Mouse (Mus musculus): ENCODE measurements around the gene Galnt4. TPM values are rescaled to one million over a fixed set of nuclear protein-coding genes. Genes with fewer than 3 reads are reported as not detected.

The Galnt4 gene
- 1.2 and 1.3 TPM in 2 replicates for polyA plus RNA-seq (2012; rRNA removed)

DNA sequence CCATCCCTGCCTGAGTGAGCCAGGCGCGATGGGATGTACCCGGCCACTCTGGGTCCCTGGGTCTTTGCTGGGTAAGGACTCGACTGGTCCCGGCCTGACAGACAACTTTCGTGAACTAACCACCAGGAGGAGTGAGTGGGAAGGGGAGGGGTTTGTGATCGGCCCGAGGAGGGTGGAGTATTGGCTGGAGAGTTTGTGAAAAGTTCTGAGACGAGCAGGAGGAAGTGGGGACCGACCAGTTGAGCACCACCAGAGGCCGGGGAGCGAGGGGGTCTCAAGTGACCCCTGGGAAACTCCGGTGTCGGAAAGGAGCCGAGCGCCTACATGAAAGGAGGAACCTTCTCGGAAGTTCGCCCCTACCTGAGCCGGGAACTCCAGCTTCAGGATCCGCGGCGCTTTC is at the start of gene Galnt4:
Gene Galnt4, plus strand, starts transcription at position 196 of the 400 bp plus-strand sequence.
- H3K4me3 ChIP-seq (ENCODE audit: insufficient read depth, low read length), result peak within 1 kb of the TSS; percentile 91
- TF ChIP-seq CTCF (IDR thresholded peaks at IDR 0.05; ENCODE audit: extremely low read depth, insufficient read depth, low read length) (peak; percentile 43), POLR2A (IDR thresholded peaks at IDR 0.05; ENCODE audit: extremely low read depth, insufficient read depth, low read length) (no peak)

DNA sequence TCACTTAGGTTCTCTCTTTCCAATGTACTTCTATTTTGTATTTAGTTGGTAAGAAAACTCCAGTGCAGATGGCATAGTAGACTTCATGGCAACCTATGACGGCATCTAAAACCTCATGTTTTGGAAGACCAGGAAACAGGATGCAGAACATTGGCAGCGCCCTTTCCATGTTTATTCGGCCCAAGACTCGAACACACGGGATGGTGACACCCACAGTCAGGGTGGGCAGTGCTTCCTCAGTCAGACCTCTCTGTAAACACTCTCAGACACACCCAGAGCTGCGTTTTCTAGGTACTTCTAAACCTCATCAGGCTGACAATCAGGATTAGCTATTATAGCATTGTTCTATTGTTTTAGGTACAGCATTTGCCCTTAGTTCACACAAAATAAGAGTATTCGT is 47.4 kb upstream of the Galnt4 start:
- no peak overlapping the region for H3K27ac ChIP-seq (ENCODE audit: insufficient read depth, low read length)
- TF ChIP-seq CTCF (IDR thresholded peaks at IDR 0.05; ENCODE audit: extremely low read depth, insufficient read depth, low read length), result no peak
- TF ChIP-seq POLR2A (IDR thresholded peaks at IDR 0.05; ENCODE audit: extremely low read depth, insufficient read depth, low read length), result no peak
- no peaks in the 10 kb centered on the region for H3K4me1 ChIP-seq (ENCODE audit: control insufficient read depth, insufficient read depth, low read length)
- H3K4me3 ChIP-seq (ENCODE audit: insufficient read depth, low read length), result no peak overlapping the region

More for the DNA sequence above, at the start of gene Galnt4:
- Histone ChIP-seq H3K4me1 (ENCODE audit: control insufficient read depth, insufficient read depth, low read length) (0 out of 2 replicates have a peak, but pooled peaks cover 1% of the 10 kb centered on the region), H3K27ac (ENCODE audit: insufficient read depth, low read length) (peak within 1 kb of the TSS; percentile 81)

DNA sequence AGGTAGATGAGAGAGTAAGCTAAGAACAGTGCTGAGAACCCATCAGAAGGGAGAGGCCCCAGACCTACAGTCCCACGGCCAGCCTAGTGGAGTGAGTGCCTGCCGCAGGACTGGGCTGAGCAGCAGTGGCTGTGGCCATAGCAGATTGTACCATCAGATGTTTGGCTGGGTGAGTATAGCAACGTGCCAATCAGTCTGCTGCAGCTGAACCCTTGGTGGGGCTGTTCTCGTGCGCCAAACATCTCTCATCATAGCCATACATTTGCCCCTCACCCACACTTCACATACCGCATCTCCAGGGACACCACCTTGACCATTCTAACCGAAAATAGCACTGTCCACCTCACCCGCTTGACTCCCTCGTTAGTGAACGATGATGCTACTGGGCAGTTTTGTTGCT is 46.5 kb upstream of the Galnt4 start:
- Histone ChIP-seq H3K4me1 (ENCODE audit: control insufficient read depth, insufficient read depth, low read length) (no peaks in the 10 kb centered on the region), H3K4me3 (ENCODE audit: insufficient read depth, low read length) (no peak overlapping the region), H3K27ac (ENCODE audit: insufficient read depth, low read length) (no peak overlapping the region)
- TF ChIP-seq CTCF (IDR thresholded peaks at IDR 0.05; ENCODE audit: extremely low read depth, insufficient read depth, low read length), result no peak
- no peak for TF ChIP-seq POLR2A (IDR thresholded peaks at IDR 0.05; ENCODE audit: extremely low read depth, insufficient read depth, low read length)

DNA sequence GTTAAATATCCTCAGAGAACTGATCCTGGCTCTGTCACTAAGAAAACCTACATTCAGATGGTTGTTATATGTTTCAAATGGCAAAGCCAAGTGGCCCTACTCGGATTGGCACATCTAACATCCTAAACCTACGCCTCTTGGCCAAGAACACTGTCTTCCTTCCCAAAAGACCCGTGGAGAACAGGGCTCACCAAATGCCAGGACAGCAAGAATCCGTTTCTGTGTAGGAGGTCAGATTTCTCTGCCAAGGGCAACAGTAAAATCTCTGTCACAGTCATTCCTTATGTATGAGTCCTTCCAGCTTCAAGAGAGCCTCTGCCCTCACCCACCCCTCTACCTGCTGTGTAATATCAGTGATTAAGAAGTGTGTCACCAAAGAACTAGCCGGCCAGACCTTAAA is 45.4 kb upstream of the Galnt4 start:
- Histone ChIP-seq H3K4me1 (ENCODE audit: control insufficient read depth, insufficient read depth, low read length) (no peaks in the 10 kb centered on the region), H3K4me3 (ENCODE audit: insufficient read depth, low read length) (no peak overlapping the region), H3K27ac (ENCODE audit: insufficient read depth, low read length) (no peak overlapping the region)
- TF ChIP-seq POLR2A (IDR thresholded peaks at IDR 0.05; ENCODE audit: extremely low read depth, insufficient read depth, low read length), result no peak
- TF ChIP-seq CTCF (IDR thresholded peaks at IDR 0.05; ENCODE audit: extremely low read depth, insufficient read depth, low read length), result no peak

DNA sequence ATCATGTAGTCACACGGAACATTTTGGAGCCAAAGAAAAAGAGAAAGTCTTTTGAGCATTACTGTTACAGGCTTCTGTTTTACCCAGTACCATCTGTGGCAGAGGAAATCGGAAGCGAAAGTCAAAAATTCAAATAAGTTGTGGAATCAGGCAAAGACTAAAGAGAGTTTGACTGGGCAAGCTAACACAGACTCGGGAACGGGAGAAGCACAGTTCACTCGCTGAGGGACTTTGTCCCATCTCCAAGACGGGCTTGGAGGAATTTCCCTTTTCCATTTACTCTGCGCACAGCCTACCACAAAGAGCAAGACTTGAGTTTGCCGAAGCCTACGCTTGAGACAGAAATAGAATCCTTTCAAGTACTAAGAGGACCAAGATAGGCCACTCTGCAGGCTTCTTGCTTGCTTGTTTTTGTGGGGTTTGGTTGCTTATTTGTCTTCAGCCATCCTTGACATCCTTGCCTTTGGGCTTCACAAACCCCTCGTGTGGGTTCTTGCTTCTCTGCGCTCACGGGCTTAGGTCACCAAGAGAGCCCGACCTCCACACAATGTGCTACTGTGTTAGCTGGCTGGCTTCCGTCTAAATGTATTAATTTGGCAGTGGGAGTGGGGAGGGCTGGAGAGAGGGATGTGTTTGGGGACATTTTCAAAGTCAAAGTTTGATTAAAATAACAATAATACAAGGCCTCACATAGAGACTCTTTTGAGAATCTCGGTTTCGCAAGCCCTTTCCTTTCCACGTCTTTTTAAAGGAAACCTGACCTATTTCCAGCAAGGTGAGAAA is 31.7 kb upstream of the Galnt4 start:
- Histone ChIP-seq H3K4me3 (ENCODE audit: insufficient read depth, low read length) (no peak overlapping the region), H3K27ac (ENCODE audit: insufficient read depth, low read length) (peak overlapping the region; percentile 27), H3K4me1 (ENCODE audit: control insufficient read depth, insufficient read depth, low read length) (no peaks in the 10 kb centered on the region)
- TF ChIP-seq CTCF (IDR thresholded peaks at IDR 0.05; ENCODE audit: extremely low read depth, insufficient read depth, low read length) (no peak), POLR2A (IDR thresholded peaks at IDR 0.05; ENCODE audit: extremely low read depth, insufficient read depth, low read length) (no peak)

DNA sequence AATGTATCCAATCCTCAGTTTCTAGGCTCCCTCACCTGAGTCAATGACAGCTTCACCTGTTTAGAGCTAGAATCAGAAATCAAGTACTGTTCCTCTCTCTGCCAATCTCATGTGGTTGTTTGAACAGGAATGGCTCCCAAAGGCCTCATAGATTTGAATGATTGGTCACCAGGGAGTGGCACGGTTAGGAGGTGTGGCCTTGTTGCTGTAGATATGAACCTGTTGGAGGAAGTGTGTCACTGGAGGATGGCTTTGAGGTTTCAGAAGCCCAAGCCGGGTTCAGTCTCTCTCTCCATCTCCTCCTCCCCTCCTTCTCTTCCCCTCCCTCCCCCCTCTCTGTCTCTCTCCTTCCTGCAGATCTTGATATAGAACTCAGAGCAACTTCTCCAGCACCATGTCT is 29.3 kb upstream of the Galnt4 start:
- H3K27ac ChIP-seq (ENCODE audit: insufficient read depth, low read length), result no peak overlapping the region
- TF ChIP-seq POLR2A (IDR thresholded peaks at IDR 0.05; ENCODE audit: extremely low read depth, insufficient read depth, low read length), result no peak
- TF ChIP-seq CTCF (IDR thresholded peaks at IDR 0.05; ENCODE audit: extremely low read depth, insufficient read depth, low read length), result no peak
- no peak overlapping the region for H3K4me3 ChIP-seq (ENCODE audit: insufficient read depth, low read length)
- no peaks in the 10 kb centered on the region for H3K4me1 ChIP-seq (ENCODE audit: control insufficient read depth, insufficient read depth, low read length)

DNA sequence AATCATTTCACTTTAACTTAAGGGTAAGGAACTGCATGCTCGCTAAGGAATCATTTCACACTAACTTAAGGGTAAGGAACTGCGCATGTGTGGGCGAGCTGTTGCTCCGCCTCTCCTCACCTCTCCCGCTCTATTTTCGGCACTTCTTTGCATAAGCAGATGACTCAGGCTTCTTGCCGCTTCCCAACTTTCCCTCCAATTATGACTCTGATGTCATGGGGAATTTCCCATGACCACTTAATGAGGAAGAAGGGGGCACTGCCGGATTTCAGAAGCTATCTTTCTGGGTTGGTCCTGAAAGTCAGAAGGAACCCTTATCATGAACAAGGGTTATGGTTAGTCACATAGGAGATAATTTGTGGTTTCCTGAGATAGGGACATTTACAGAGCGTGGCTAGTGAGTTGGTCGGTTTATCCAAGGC is 26.4 kb upstream of the Galnt4 start:
- no peak overlapping the region; the same call in 1 of the 2 replicates for H3K27ac ChIP-seq (ENCODE audit: insufficient read depth, low read length)
- TF ChIP-seq CTCF (IDR thresholded peaks at IDR 0.05; ENCODE audit: extremely low read depth, insufficient read depth, low read length) (no peak), POLR2A (IDR thresholded peaks at IDR 0.05; ENCODE audit: extremely low read depth, insufficient read depth, low read length) (0 out of 2 replicates have a peak, but pooled peaks have one; percentile 30)
- H3K4me1 ChIP-seq (ENCODE audit: control insufficient read depth, insufficient read depth, low read length), result no peaks in the 10 kb centered on the region
- H3K4me3 ChIP-seq (ENCODE audit: insufficient read depth, low read length), result no peak overlapping the region

DNA sequence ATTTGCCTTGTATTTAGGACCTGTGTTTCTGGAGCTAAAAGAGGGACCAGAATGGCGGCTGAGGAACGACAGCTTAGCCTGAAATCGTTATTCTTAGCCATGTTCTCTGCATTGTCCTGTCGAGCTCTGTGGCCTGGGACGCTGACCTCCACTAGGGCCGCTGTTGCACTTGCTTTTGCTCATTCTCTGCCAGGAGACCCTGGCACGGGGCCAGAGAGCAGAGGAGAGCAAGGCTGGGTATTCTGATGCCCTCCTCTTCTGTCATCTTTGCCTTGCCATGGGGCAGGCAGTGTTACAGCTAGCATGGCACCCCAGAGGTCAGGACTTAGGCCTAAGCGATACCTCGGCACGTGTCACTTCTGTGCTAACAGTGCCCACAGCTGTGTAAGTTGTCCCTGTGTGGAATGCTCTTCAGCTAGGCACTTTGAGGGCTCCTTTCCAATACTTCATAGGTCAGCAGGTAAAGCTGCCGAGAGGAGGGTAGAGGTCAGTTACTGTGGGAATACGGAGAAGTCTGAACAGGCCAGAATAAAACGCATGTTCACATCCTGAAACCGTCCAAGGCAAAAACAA is 24.4 kb upstream of the Galnt4 start:
- no peaks in the 10 kb centered on the region for H3K4me1 ChIP-seq (ENCODE audit: control insufficient read depth, insufficient read depth, low read length)
- TF ChIP-seq POLR2A (IDR thresholded peaks at IDR 0.05; ENCODE audit: extremely low read depth, insufficient read depth, low read length) (no peak), CTCF (IDR thresholded peaks at IDR 0.05; ENCODE audit: extremely low read depth, insufficient read depth, low read length) (no peak)

DNA sequence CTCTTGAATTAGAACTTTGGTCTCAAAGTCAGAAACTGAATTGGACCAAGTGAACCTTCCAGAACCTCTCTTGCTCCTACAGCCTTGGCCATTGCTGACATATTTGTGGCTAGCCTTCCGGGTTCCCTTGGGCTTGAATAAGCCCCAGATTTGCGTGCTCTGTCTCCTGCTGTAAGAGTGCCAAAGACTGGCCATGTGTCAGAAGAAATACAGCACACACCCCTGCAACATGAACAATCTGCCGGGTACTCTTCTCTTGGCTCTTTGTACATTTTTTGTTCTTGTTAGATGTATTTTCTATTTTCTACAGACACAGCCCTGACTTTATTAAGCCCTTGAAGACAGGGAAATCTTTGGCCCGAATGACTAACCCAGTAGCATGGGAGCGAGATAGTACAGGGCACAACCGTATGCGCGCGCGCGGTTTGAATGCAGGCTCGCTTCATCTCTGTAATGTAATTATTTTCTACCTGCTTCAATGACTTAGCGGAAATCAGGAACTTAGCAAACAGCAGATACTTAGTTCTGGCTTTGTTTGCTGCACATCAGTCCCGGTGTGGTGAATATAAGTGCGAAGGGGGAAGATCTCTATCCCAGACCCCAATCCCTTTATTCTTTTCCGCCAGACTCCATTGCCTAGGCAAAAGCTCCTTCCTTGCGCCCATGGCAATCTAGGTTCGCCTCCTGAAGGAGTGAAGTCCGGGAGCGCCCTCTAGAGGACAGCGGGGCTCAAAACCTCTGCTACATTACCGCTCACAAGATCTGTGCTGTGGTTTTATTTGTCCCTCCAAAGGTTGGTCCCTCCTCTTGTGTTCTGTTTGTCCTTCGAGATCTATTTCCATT is 23.3 kb upstream of the Galnt4 start:
- TF ChIP-seq POLR2A (IDR thresholded peaks at IDR 0.05; ENCODE audit: extremely low read depth, insufficient read depth, low read length), result no peak
- TF ChIP-seq CTCF (IDR thresholded peaks at IDR 0.05; ENCODE audit: extremely low read depth, insufficient read depth, low read length), result peak; percentile 91
- H3K27ac ChIP-seq (ENCODE audit: insufficient read depth, low read length), result no peak overlapping the region
- no peaks in the 10 kb centered on the region for H3K4me1 ChIP-seq (ENCODE audit: control insufficient read depth, insufficient read depth, low read length)
- no peak overlapping the region for H3K4me3 ChIP-seq (ENCODE audit: insufficient read depth, low read length)

More for the DNA sequence above, 24.4 kb upstream of the Galnt4 start:
- Histone ChIP-seq H3K4me3 (ENCODE audit: insufficient read depth, low read length) (no peak overlapping the region), H3K27ac (ENCODE audit: insufficient read depth, low read length) (no peak overlapping the region)
